Mouse (Mus musculus) intestine, embryonic 16.5 days (tissue): ENCODE data around the gene Olfr1349. TPM values are rescaled to one million over a fixed set of nuclear protein-coding genes. Genes with fewer than 3 reads are reported as not detected.
"Not testable (repeated sequence)": the region's sequence is repeated elsewhere in the genome, so short reads cannot be mapped to it uniquely, and the experiment has no call there.

Source experiments
- ATAC-seq: fragments of 200-750 bp; cut with Nextera tagmentation; 2 replicates; pipeline ENCODE4 v1.8.0; 2017; ENCODE audit warnings: moderate TSS enrichment, moderate library complexity
- H3K27ac ChIP-seq: fragments of 300-500 bp; sonication (generic); 2 replicates; pipeline ENCODE4 v1.5.1; 2014; ENCODE audit warnings: mild to moderate bottlenecking, low read length
- H3K27me3 ChIP-seq: fragments of 300-500 bp; sonication (generic); replicated peaks from 2 replicates; pipeline ENCODE4 v1.6.1; 2014; ENCODE audit warnings: low read length, control low read depth, mixed read lengths; ENCODE audit not compliant: control insufficient read depth, insufficient read depth
- H3K36me3 ChIP-seq: fragments of 300-500 bp; sonication (generic); 2 replicates; pipeline ENCODE4 v1.6.1; 2014; ENCODE audit warnings: low read length, control low read depth; ENCODE audit not compliant: control insufficient read depth, insufficient read depth
- H3K4me1 ChIP-seq: fragments of 300-500 bp; sonication (generic); 2 replicates; pipeline ENCODE4 v1.6.1; 2014; ENCODE audit warnings: low read length, control low read depth, mixed read lengths; ENCODE audit not compliant: control insufficient read depth, insufficient read depth
- H3K4me2 ChIP-seq: fragments of 300-500 bp; sonication (generic); 2 replicates; pipeline ENCODE4 v1.6.1; 2014; ENCODE audit warnings: low read depth, low read length, control low read depth
- H3K4me3 ChIP-seq: fragments of 300-500 bp; sonication (generic); 2 replicates; pipeline ENCODE4 v1.5.1; 2014; ENCODE audit warnings: mild to moderate bottlenecking, low read length
- H3K9ac ChIP-seq: fragments of 300-500 bp; sonication (generic); 2 replicates; pipeline ENCODE4 v1.6.1; 2014; ENCODE audit warnings: low read depth, low read length
- H3K9me3 ChIP-seq: fragments of 300-500 bp; sonication (generic); 2 replicates; pipeline ENCODE4 v1.6.1; 2016; ENCODE audit warnings: low read length, control low read depth; ENCODE audit not compliant: control insufficient read depth
- WGBS: fragments of 180-500 bp; shearing (Covaris S2); extraction: QIAGEN DNeasy Blood & Tissue Kit; methylation state at CpG from one replicate; pipeline ENCODE4 v1.1.7; 2014; 5-methylcytosine and 5-hydroxymethylcytosine counted together
- polyA plus RNA-seq: library from polyadenylated mRNA; unstranded; fragments of >200 nt; fragmentation: Nextera tagmentation; extraction: Ambion mirVana; gene quantifications from 2 replicates; pipeline ENCODE4 v1.2.1, GENCODE M21; 2015

The Olfr1349 gene
- not detected in 2 replicates for polyA plus RNA-seq

DNA sequence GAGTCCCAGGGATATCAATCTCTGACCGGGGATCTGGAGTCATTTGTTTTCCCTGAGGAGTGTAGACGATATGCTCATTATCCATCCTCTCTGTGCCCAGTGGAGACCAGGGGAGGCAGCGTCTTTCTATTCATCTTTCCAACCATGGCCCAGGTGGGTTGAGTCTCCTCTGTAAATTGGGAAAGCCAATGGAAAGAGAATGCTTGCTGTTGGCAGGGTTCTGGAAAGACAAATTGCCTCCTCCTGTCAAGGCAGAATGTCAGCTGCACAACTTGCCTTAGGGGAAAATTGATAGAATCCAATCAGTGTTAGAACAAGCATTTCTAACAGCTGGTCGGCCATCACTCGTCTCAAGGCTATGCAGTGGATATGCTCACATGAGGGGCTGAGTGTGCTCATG lies at the start of gene Olfr1349:
Gene Olfr1349 (minus strand): TSS at position 101 of the 400 bp plus-strand sequence.
- H3K36me3 ChIP-seq = no peaks in the 10 kb centered on the region
- no peak within 1 kb of the TSS for H3K4me2 ChIP-seq
- WGBS = 80% methylated on average over 5 of the region's 5 CpGs
- no peak within 1 kb of the TSS for H3K4me3 ChIP-seq
- no peaks in the 10 kb centered on the region for H3K27me3 ChIP-seq
- no peak within 1 kb of the TSS for H3K27ac ChIP-seq
- H3K4me1 ChIP-seq = no peaks in the 10 kb centered on the region
- peaks cover 9% of the 10 kb centered on the region for H3K9me3 ChIP-seq
- ATAC-seq = no peak
- H3K9ac ChIP-seq = no peak within 1 kb of the TSS

GRCm38 (mm10) chr7:6564541-6564940 lies 41.8 kb upstream of the Olfr1349 start, which contains the start of gene Olfr1350:
TSS of gene Olfr1350 (plus strand) at chr7:6564841.
- Histone ChIP-seq H3K9me3 (no peaks in the 10 kb centered on the region), H3K36me3 (no peaks in the 10 kb centered on the region), H3K4me1 (no peaks in the 10 kb centered on the region), H3K4me3 (no peak within 1 kb of the TSS), H3K27ac (no peak within 1 kb of the TSS), H3K27me3 (no peaks in the 10 kb centered on the region), H3K9ac (no peak within 1 kb of the TSS), H3K4me2 (no peak within 1 kb of the TSS)
- ATAC-seq = no peak

GRCm38 (mm10) chr7:6526141-6526540 lies 3.4 kb upstream of the Olfr1349 start:
- Histone ChIP-seq H3K36me3 (no peaks in the 10 kb centered on the region), H3K9me3 (peaks cover 3% of the 10 kb centered on the region; the same call in 1 of the 2 replicates), H3K27me3 (no peaks in the 10 kb centered on the region), H3K9ac (no peak overlapping the region), H3K4me1 (no peaks in the 10 kb centered on the region), H3K4me3 (no peak overlapping the region), H3K4me2 (no peak overlapping the region), H3K27ac (no peak overlapping the region)
- 63% methylated on average over 5 of the region's 5 CpGs for WGBS
- ATAC-seq = no peak

DNA sequence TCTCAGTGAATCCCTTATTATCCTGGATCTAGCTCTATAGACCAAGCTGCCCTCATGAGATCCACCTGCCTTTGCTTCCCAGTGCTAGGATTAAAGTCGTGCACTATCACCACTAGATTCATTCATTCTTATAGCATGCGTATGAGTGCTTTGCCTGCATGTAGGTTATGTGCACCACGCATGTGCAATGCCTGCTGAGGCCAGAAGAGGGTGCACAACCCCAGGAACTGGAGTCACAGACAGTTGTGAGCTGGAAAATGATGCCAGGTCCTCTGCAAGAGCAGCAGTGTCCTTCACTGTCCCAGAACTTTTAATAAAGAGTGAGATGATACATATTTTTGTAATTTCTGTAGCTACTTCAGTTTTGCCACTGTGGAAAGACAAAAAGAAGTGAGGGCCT lies 2.3 kb upstream of the Olfr1349 start:
- no peak for ATAC-seq
- H3K36me3 ChIP-seq = no peaks in the 10 kb centered on the region
- no peak overlapping the region for H3K27ac ChIP-seq
- H3K4me1 ChIP-seq = no peaks in the 10 kb centered on the region
- H3K27me3 ChIP-seq = no peaks in the 10 kb centered on the region
- H3K9ac ChIP-seq = no peak overlapping the region
- no peak overlapping the region for H3K4me2 ChIP-seq
- WGBS = 58% methylated on average over 3 of the region's 3 CpGs
- peaks cover 3% of the 10 kb centered on the region; the same call in 1 of the 2 replicates for H3K9me3 ChIP-seq
- no peak overlapping the region for H3K4me3 ChIP-seq

DNA sequence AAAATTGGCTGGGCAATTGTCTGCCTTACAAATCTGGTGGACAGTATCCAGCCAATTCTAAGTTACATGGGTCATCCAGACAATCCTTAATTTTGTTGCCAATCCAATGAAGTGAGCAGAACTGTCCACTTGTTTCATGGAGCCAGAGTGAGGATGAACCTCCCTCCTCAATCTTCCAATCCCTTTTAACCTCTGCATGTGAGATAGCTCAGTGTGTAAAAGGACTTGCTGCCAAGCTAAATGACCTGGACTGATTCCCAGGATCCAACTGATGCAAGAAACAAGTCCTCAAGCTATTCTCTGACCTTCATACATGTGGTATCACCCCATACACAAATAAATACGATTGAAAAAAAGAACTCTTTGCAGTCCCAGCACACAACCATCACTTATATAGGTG lies 1.1 kb downstream of the Olfr1349 start:
- peaks cover 6% of the 10 kb centered on the region for H3K9me3 ChIP-seq
- H3K27me3 ChIP-seq = no peaks in the 10 kb centered on the region
- H3K4me3 ChIP-seq = no peak overlapping the region
- H3K4me1 ChIP-seq = no peaks in the 10 kb centered on the region
- no peak for ATAC-seq
- WGBS = 15% methylated on average over 1 of the region's 1 CpGs
- no peaks in the 10 kb centered on the region for H3K36me3 ChIP-seq
- no peak overlapping the region for H3K9ac ChIP-seq
- no peak overlapping the region for H3K27ac ChIP-seq
- H3K4me2 ChIP-seq = no peak overlapping the region

- no peak for ATAC-seq
- Histone ChIP-seq H3K4me3 (no peak within 1 kb of the TSS), H3K9me3 (no peaks in the 10 kb centered on the region), H3K4me1 (no peaks in the 10 kb centered on the region), H3K4me2 (no peak within 1 kb of the TSS), H3K36me3 (no peaks in the 10 kb centered on the region), H3K27me3 (no peaks in the 10 kb centered on the region), H3K27ac (no peak within 1 kb of the TSS), H3K9ac (no peak within 1 kb of the TSS)
- 96% methylated on average over 1 of the region's 1 CpGs for WGBS
Measured at GRCm38 (mm10) chr7:6508648-6509047, 14.1 kb downstream of the Olfr1349 start, which contains the start of gene Olfr1348. TSS of gene Olfr1348 (minus strand) at chr7:6508748.

DNA sequence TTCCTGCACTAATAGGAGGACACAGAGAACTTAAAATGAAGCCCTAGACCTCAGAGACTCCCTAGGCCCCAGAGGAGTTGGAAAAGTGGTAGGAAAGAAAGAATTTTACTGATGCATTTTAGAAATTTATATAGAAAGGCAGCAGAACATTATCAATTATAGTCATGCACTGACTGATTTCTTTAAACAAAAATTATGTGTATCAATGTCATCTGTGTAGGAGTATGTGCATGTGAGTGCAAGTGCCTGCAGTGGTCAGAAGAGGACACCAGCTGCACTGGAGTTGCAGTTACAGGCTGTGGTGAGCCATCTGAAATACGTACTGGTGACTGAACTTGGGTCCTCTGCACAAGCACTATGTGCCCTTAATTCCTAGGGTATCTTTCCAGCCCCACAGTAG lies 23.1 kb downstream of the Olfr1349 start, which contains the start of gene Olfr1347:
Gene Olfr1347 (minus strand): TSS at position 101 of the 400 bp plus-strand sequence.
- Histone ChIP-seq H3K4me3 (no peak within 1 kb of the TSS), H3K4me1 (no peaks in the 10 kb centered on the region), H3K9me3 (no peaks in the 10 kb centered on the region), H3K36me3 (no peaks in the 10 kb centered on the region), H3K27ac (no peak within 1 kb of the TSS), H3K9ac (no peak within 1 kb of the TSS), H3K4me2 (no peak within 1 kb of the TSS), H3K27me3 (no peaks in the 10 kb centered on the region)
- no peak for ATAC-seq
- 69% methylated on average over 1 of the region's 1 CpGs for WGBS

- H3K4me3 ChIP-seq = no peak within 1 kb of the TSS
- no peak within 1 kb of the TSS for H3K4me2 ChIP-seq
- no peak within 1 kb of the TSS for H3K27ac ChIP-seq
- no peak for ATAC-seq
- no peak within 1 kb of the TSS for H3K9ac ChIP-seq
- H3K36me3 ChIP-seq = no peaks in the 10 kb centered on the region
- no peaks in the 10 kb centered on the region for H3K9me3 ChIP-seq
- H3K4me1 ChIP-seq = no peaks in the 10 kb centered on the region
- WGBS = 17% methylated on average over 2 of the region's 2 CpGs
- no peaks in the 10 kb centered on the region for H3K27me3 ChIP-seq
Measured at GRCm38 (mm10) chr7:6486841-6487240, 35.9 kb downstream of the Olfr1349 start, which contains the start of gene Olfr5. TSS of gene Olfr5 (minus strand) at chr7:6486941.

DNA sequence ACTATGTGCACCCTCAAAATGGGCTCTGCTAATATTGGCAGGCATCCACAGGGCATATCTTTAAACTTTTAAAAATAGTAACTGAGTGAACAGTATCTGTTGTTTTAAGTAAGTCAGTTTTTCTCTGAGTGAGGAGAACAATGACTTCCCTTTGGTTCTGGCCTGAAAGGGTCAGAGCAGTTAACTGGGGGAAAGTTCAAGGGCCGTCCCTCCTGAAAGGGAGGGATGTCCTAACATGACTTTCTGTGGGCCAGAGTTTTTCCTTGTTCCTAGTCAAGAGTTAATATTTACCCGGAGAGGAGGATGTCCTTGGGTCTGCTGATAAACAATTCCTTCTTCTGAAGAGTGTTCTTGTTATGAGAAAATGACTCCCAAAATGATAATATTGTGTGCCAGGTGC lies 45.1 kb downstream of the Olfr1349 start:
- ATAC-seq, H3K9ac ChIP-seq: not testable (repeated sequence)
- WGBS = 61% methylated on average over 2 of the region's 2 CpGs

GRCm38 (mm10) chr7:6466951-6467350 lies 55.8 kb downstream of the Olfr1349 start, which contains the start of gene Olfr1346:
TSS of gene Olfr1346 (plus strand) at chr7:6467101.
- no peaks in the 10 kb centered on the region for H3K4me1 ChIP-seq
- H3K27me3 ChIP-seq = no peaks in the 10 kb centered on the region
- ATAC-seq = no peak
- no peaks in the 10 kb centered on the region for H3K36me3 ChIP-seq
- H3K4me2 ChIP-seq = no peak within 1 kb of the TSS
- no peak within 1 kb of the TSS for H3K27ac ChIP-seq
- H3K9me3 ChIP-seq = no peaks in the 10 kb centered on the region
- no peak within 1 kb of the TSS for H3K9ac ChIP-seq
- no peak within 1 kb of the TSS for H3K4me3 ChIP-seq

More for the DNA sequence above, 45.1 kb downstream of the Olfr1349 start:
- not testable (repeated sequence) for H3K4me1 ChIP-seq, H3K27ac ChIP-seq, H3K36me3 ChIP-seq, H3K27me3 ChIP-seq, H3K9me3 ChIP-seq, H3K4me2 ChIP-seq, H3K4me3 ChIP-seq
